Comparison of ENCODE assay signal across 13 mouse cellular contexts in genomic region chr2:174058316-174058939, GRCm38 (mm10). TPM values are rescaled to one million over a fixed set of nuclear protein-coding genes. Genes with fewer than 3 reads are reported as not detected.
DNase-seq lines count a peak whose midpoint lies in the region; ATAC-seq and TF ChIP-seq lines count a peak whose summit lies in the region.
"Had no signal": no experiment of that assay in that cellular context is flagged by ENCODE, and none has a peak within 500 bp of the region (broad histone marks: within the 10 kb centered on the region; RNA-seq: fewer than 3 reads in every experiment).

No protein-coding gene starts in this region.

- H3K9ac ChIP-seq in embryonic facial prominence, embryonic 11.5 days (replicated peaks; ENCODE audit: low read length), result no peak overlapping the region
- H3K9ac ChIP-seq in intestine, embryonic 14.5 days (ENCODE audit: low read length), result no peak overlapping the region
- H3K9ac ChIP-seq in intestine, postnatal 0 days (ENCODE audit: low read depth, low read length), result no peak overlapping the region
- H3K9ac ChIP-seq in limb, embryonic 14.5 days (ENCODE audit: low read depth, low read length, severe bottlenecking), result no peak overlapping the region
- H3K9ac ChIP-seq in midbrain, embryonic 14.5 days (replicated peaks; ENCODE audit: low read length), result no peak overlapping the region
- H3K9ac ChIP-seq: forebrain, embryonic 12.5 days; lung, embryonic 14.5 days had no signal

- peak; percentile 9 for DNase-seq in embryonic facial prominence, embryonic 11.5 days (ENCODE audit: low spot score)
- DNase-seq in embryonic facial prominence, embryonic 10.5 days (ENCODE audit: low spot score), result no peak
- peak; percentile 55 for DNase-seq in intestine, embryonic 14.5 days (ENCODE audit: low spot score)
- DNase-seq in kidney, adult 2 months, result peak; percentile 91
- peak; percentile 86 for DNase-seq in limb, embryonic 14.5 days (ENCODE audit: low spot score)
- no peak for DNase-seq in midbrain, embryonic 14.5 days
- no peak for DNase-seq in right cerebral cortex, adult 18-20 months
- DNase-seq: lung, embryonic 14.5 days had no signal

- no peaks in the 10 kb centered on the region for H3K9me3 ChIP-seq in embryonic facial prominence, embryonic 11.5 days (replicated peaks; ENCODE audit: control insufficient read depth, low read length)
- no peaks in the 10 kb centered on the region for H3K9me3 ChIP-seq in embryonic facial prominence, embryonic 10.5 days
- H3K9me3 ChIP-seq in intestine, embryonic 14.5 days (ENCODE audit: control insufficient read depth, low read length), result no peaks in the 10 kb centered on the region
- no peaks in the 10 kb centered on the region for H3K9me3 ChIP-seq in intestine, postnatal 0 days (ENCODE audit: control insufficient read depth)
- no peaks in the 10 kb centered on the region for H3K9me3 ChIP-seq in limb, embryonic 14.5 days (ENCODE audit: control insufficient read depth, low read length)
- H3K9me3 ChIP-seq in midbrain, embryonic 14.5 days (ENCODE audit: control insufficient read depth, low read length), result no peaks in the 10 kb centered on the region
- H3K9me3 ChIP-seq: forebrain, embryonic 12.5 days had no signal

- no peak overlapping the region for H3K27ac ChIP-seq in embryonic facial prominence, embryonic 11.5 days (replicated peaks; ENCODE audit: low read depth, low read length)
- H3K27ac ChIP-seq in embryonic facial prominence, embryonic 10.5 days (replicated peaks), result no peak overlapping the region
- peak overlapping the region; percentile 44 for H3K27ac ChIP-seq in intestine, embryonic 14.5 days (ENCODE audit: low read depth)
- H3K27ac ChIP-seq in intestine, postnatal 0 days (ENCODE audit: low read depth, low read length), result no peak overlapping the region
- H3K27ac ChIP-seq in kidney, adult 2 months (ENCODE audit: insufficient read depth, low read depth, low read length), result peak overlapping the region; percentile 61
- H3K27ac ChIP-seq in limb, embryonic 14.5 days (replicated peaks; ENCODE audit: low read depth, low read length), result peak overlapping the region; percentile 79
- H3K27ac ChIP-seq in midbrain, embryonic 14.5 days (replicated peaks; ENCODE audit: low read depth, low read length), result no peak overlapping the region
- H3K27ac ChIP-seq: forebrain, embryonic 12.5 days; left cerebral cortex, adult 2 months; midbrain, embryonic 10.5 days had no signal

- ATAC-seq in embryonic facial prominence, embryonic 11.5 days (replicated peaks; ENCODE audit: insufficient number of reproducible peaks, low FRiP score, low TSS enrichment, low read depth), result no peak
- peak; percentile 47; the same call in 1 of the 2 replicates for ATAC-seq in intestine, embryonic 14.5 days (replicated peaks; ENCODE audit: low FRiP score, low TSS enrichment, low read depth)
- ATAC-seq in intestine, postnatal 0 days, result no peak
- ATAC-seq in limb, embryonic 14.5 days (ENCODE audit: low FRiP score, low read depth), result peak; percentile 80
- no peak for ATAC-seq in midbrain, embryonic 14.5 days (ENCODE audit: low FRiP score, low TSS enrichment)
- ATAC-seq: inflammation-experienced regulatory T-cells, adult 6 months had no signal

- 84% methylated on average over 8 of the region's 8 CpGs for WGBS in embryonic facial prominence, embryonic 11.5 days
- WGBS in embryonic facial prominence, embryonic 10.5 days, result 82% methylated on average over 8 of the region's 8 CpGs
- WGBS in intestine, embryonic 14.5 days, result 57% methylated on average over 8 of the region's 8 CpGs
- 81% methylated on average over 8 of the region's 8 CpGs for WGBS in intestine, postnatal 0 days
- 69% methylated on average over 8 of the region's 8 CpGs for WGBS in kidney, adult 2 months
- 49% methylated on average over 8 of the region's 8 CpGs for WGBS in limb, embryonic 14.5 days
- WGBS in midbrain, embryonic 14.5 days, result 90% methylated on average over 8 of the region's 8 CpGs

- no peak for TF ChIP-seq CTCF in intestine, postnatal 0 days (IDR thresholded peaks at IDR 0.05; ENCODE audit: low read depth)
- no peak for TF ChIP-seq CTCF in kidney, adult 2 months (conservative IDR thresholded peaks at IDR 0.05; ENCODE audit: insufficient read depth, insufficient read length, low read depth, low read length)

- no peak overlapping the region for H3K4me2 ChIP-seq in embryonic facial prominence, embryonic 11.5 days (ENCODE audit: low read depth, low read length)
- no peak overlapping the region for H3K4me2 ChIP-seq in intestine, embryonic 14.5 days (ENCODE audit: low read length)
- no peak overlapping the region for H3K4me2 ChIP-seq in intestine, postnatal 0 days (replicated peaks; ENCODE audit: low read depth)
- H3K4me2 ChIP-seq in limb, embryonic 14.5 days (replicated peaks; ENCODE audit: low read depth, low read length, severe bottlenecking), result no peak overlapping the region
- no peak overlapping the region for H3K4me2 ChIP-seq in midbrain, embryonic 14.5 days (ENCODE audit: low read length)
- H3K4me2 ChIP-seq: forebrain, embryonic 12.5 days; lung, embryonic 14.5 days had no signal

- H3K36me3 ChIP-seq in embryonic facial prominence, embryonic 11.5 days (replicated peaks; ENCODE audit: control insufficient read depth, insufficient read depth, low read depth, low read length), result no peaks in the 10 kb centered on the region
- no peaks in the 10 kb centered on the region for H3K36me3 ChIP-seq in embryonic facial prominence, embryonic 10.5 days (replicated peaks)
- no peaks in the 10 kb centered on the region for H3K36me3 ChIP-seq in intestine, embryonic 14.5 days (ENCODE audit: control insufficient read depth, insufficient read depth, low read length)
- H3K36me3 ChIP-seq in intestine, postnatal 0 days (ENCODE audit: control insufficient read depth, insufficient read depth), result no peaks in the 10 kb centered on the region
- no peaks in the 10 kb centered on the region for H3K36me3 ChIP-seq in kidney, adult 2 months (ENCODE audit: control insufficient read depth, insufficient read depth, low read length)
- H3K36me3 ChIP-seq in limb, embryonic 14.5 days (ENCODE audit: control insufficient read depth, insufficient read depth, low read length), result no peaks in the 10 kb centered on the region
- H3K36me3 ChIP-seq in midbrain, embryonic 14.5 days (ENCODE audit: control insufficient read depth, insufficient read depth, low read length), result no peaks in the 10 kb centered on the region
- H3K36me3 ChIP-seq: forebrain, embryonic 12.5 days; midbrain, embryonic 10.5 days had no signal

- no peaks in the 10 kb centered on the region for H3K27me3 ChIP-seq in embryonic facial prominence, embryonic 11.5 days (ENCODE audit: control insufficient read depth, insufficient read depth, low read length)
- H3K27me3 ChIP-seq in embryonic facial prominence, embryonic 10.5 days (replicated peaks; ENCODE audit: low read depth, poor library complexity, severe bottlenecking), result no peaks in the 10 kb centered on the region
- H3K27me3 ChIP-seq in intestine, embryonic 14.5 days (replicated peaks; ENCODE audit: control insufficient read depth, insufficient read depth, low read length), result no peaks in the 10 kb centered on the region
- H3K27me3 ChIP-seq in intestine, postnatal 0 days (replicated peaks; ENCODE audit: control insufficient read depth, insufficient read depth, low read length), result no peaks in the 10 kb centered on the region
- H3K27me3 ChIP-seq in kidney, adult 2 months (replicated peaks; ENCODE audit: control insufficient read depth, insufficient read depth, low read length), result no peaks in the 10 kb centered on the region
- H3K27me3 ChIP-seq in limb, embryonic 14.5 days (ENCODE audit: control insufficient read depth, insufficient read depth, low read length), result no peaks in the 10 kb centered on the region
- H3K27me3 ChIP-seq in midbrain, embryonic 14.5 days (ENCODE audit: control insufficient read depth, insufficient read depth, low read length), result no peaks in the 10 kb centered on the region
- H3K27me3 ChIP-seq: forebrain, embryonic 12.5 days had no signal

- H3K4me1 ChIP-seq in embryonic facial prominence, embryonic 11.5 days (ENCODE audit: control insufficient read depth, insufficient read depth, low read length), result no peaks in the 10 kb centered on the region
- H3K4me1 ChIP-seq in embryonic facial prominence, embryonic 10.5 days, result no peaks in the 10 kb centered on the region
- peaks cover 6% of the 10 kb centered on the region for H3K4me1 ChIP-seq in intestine, embryonic 14.5 days (replicated peaks; ENCODE audit: control insufficient read depth, insufficient read depth, low read length)
- no peaks in the 10 kb centered on the region for H3K4me1 ChIP-seq in intestine, postnatal 0 days (replicated peaks; ENCODE audit: control insufficient read depth, insufficient read depth, low read length)
- peaks cover 4% of the 10 kb centered on the region; the same call in 1 of the 2 replicates for H3K4me1 ChIP-seq in kidney, adult 2 months (ENCODE audit: control insufficient read depth, insufficient read depth, low read length)
- peaks cover 24% of the 10 kb centered on the region for H3K4me1 ChIP-seq in limb, embryonic 14.5 days (ENCODE audit: control insufficient read depth, insufficient read depth, low read length)
- no peaks in the 10 kb centered on the region for H3K4me1 ChIP-seq in midbrain, embryonic 14.5 days (ENCODE audit: control insufficient read depth, insufficient read depth, low read length)

- TF ChIP-seq POLR2A in kidney, adult 2 months (IDR thresholded peaks at IDR 0.05; ENCODE audit: low read depth, low read length), result no peak
- no peak for TF ChIP-seq POLR2A in limb, embryonic 14.5 days (IDR thresholded peaks at IDR 0.05; ENCODE audit: borderline replicate concordance, extremely low read depth, insufficient read depth, insufficient read length)

- no peak overlapping the region for H3K4me3 ChIP-seq in embryonic facial prominence, embryonic 11.5 days (ENCODE audit: low read depth, low read length)
- no peak overlapping the region for H3K4me3 ChIP-seq in embryonic facial prominence, embryonic 10.5 days
- no peak overlapping the region for H3K4me3 ChIP-seq in intestine, embryonic 14.5 days (ENCODE audit: low read depth, low read length)
- H3K4me3 ChIP-seq in intestine, postnatal 0 days (ENCODE audit: low read depth, low read length), result no peak overlapping the region
- H3K4me3 ChIP-seq in kidney, adult 2 months (ENCODE audit: insufficient read depth, low read depth, low read length), result no peak overlapping the region
- H3K4me3 ChIP-seq in limb, embryonic 14.5 days (replicated peaks; ENCODE audit: low read length), result no peak overlapping the region
- H3K4me3 ChIP-seq in midbrain, embryonic 14.5 days (replicated peaks; ENCODE audit: low read depth, low read length), result no peak overlapping the region
- H3K4me3 ChIP-seq: forebrain, embryonic 12.5 days; left cerebral cortex, adult 2 months; midbrain, embryonic 10.5 days had no signal

RNA-seq across cellular contexts. Expression of gene Stx16, which starts 17.7 kb away (rescaled TPM):
- polyA plus RNA-seq in embryonic facial prominence, embryonic 11.5 days (2014; fragmentation: Nextera tagmentation; extraction: Ambion mirVana), result 6.7 and 7.8 TPM in 2 replicates
- polyA plus RNA-seq in embryonic facial prominence, embryonic 10.5 days (2016; fragmentation: Nextera tagmentation; extraction: Ambion mirVana), result 10.6 and 11.2 TPM in 2 replicates
- 9.2 and 10.0 TPM in 2 replicates for polyA plus RNA-seq in intestine, embryonic 14.5 days (2014; fragmentation: Nextera tagmentation; extraction: Ambion mirVana)
- polyA plus RNA-seq in intestine, postnatal 0 days (2015; fragmentation: Nextera tagmentation; extraction: Ambion mirVana), result 4.2 and 5.7 TPM in 2 replicates
- 24.3 and 31.9 TPM in 2 replicates for polyA plus RNA-seq in kidney, adult 2 months (2012; rRNA removed)
- 67.7 and 67.8 TPM in 2 replicates for polyA plus RNA-seq in limb, embryonic 14.5 days (2012; rRNA removed)
- 10.9 and 11.3 TPM in 2 replicates for polyA plus RNA-seq in limb, embryonic 14.5 days (2014; fragmentation: Nextera tagmentation; extraction: Ambion mirVana)
- polyA plus RNA-seq in midbrain, embryonic 14.5 days (2014; fragmentation: Nextera tagmentation; extraction: Ambion mirVana), result 11.1 and 11.4 TPM in 2 replicates

RNA-seq across cellular contexts. Expression of gene Npepl1, which starts 51.7 kb away (rescaled TPM):
- 31.3 and 32.9 TPM in 2 replicates for polyA plus RNA-seq in embryonic facial prominence, embryonic 11.5 days (2014; fragmentation: Nextera tagmentation; extraction: Ambion mirVana)
- polyA plus RNA-seq in embryonic facial prominence, embryonic 10.5 days (2016; fragmentation: Nextera tagmentation; extraction: Ambion mirVana), result 38.4 and 40.5 TPM in 2 replicates
- polyA plus RNA-seq in intestine, embryonic 14.5 days (2014; fragmentation: Nextera tagmentation; extraction: Ambion mirVana), result 55.6 and 59.9 TPM in 2 replicates
- polyA plus RNA-seq in intestine, postnatal 0 days (2015; fragmentation: Nextera tagmentation; extraction: Ambion mirVana), result 24.8 and 25.8 TPM in 2 replicates
- 91.6 and 110 TPM in 2 replicates for polyA plus RNA-seq in kidney, adult 2 months (2012; rRNA removed)
- 136 and 177 TPM in 2 replicates for polyA plus RNA-seq in limb, embryonic 14.5 days (2012; rRNA removed)
- 72.4 and 76.9 TPM in 2 replicates for polyA plus RNA-seq in limb, embryonic 14.5 days (2014; fragmentation: Nextera tagmentation; extraction: Ambion mirVana)
- polyA plus RNA-seq in midbrain, embryonic 14.5 days (2014; fragmentation: Nextera tagmentation; extraction: Ambion mirVana), result 15.5 and 20.4 TPM in 2 replicates

Comparison
In these comparisons a context has a peak if more than half of its experiments do, and no peak if none do; other contexts are left out.
1. ATAC-seq: peak in intestine, embryonic 14.5 days (single experiment) and limb, embryonic 14.5 days (single experiment); none in embryonic facial prominence, embryonic 11.5 days (single experiment), intestine, postnatal 0 days (single experiment) and midbrain, embryonic 14.5 days (single experiment).
2. DNase-seq: peak in embryonic facial prominence, embryonic 11.5 days (single experiment), intestine, embryonic 14.5 days (single experiment), kidney, adult 2 months (single experiment) and limb, embryonic 14.5 days (single experiment); none in embryonic facial prominence, embryonic 10.5 days (single experiment), midbrain, embryonic 14.5 days (single experiment) and right cerebral cortex, adult 18-20 months (single experiment).
3. H3K27ac ChIP-seq: peak in intestine, embryonic 14.5 days (single experiment), kidney, adult 2 months (single experiment) and limb, embryonic 14.5 days (single experiment); none in embryonic facial prominence, embryonic 11.5 days (single experiment), embryonic facial prominence, embryonic 10.5 days (single experiment), intestine, postnatal 0 days (single experiment) and midbrain, embryonic 14.5 days (single experiment).